In the genomic region with DNA sequence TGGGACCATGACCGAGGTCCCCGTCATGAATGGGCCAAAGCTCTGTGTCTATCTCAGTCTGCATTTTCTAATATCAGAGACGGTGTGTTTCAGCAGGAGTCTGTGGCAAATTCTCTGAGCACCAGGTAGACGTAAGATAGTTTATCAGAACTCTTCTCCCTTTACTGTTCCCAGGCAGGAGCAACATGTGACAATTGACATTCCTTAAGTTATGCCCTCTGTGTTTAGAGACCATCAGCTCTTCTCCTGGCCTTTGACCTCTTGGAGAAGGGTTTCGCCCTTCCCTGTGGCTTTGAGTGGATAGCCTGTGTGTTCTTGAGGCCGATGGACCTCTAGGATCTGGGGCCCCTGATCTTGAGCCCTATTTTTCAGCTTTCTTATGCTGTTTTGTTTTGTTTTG, we compare ENCODE assay signal across 8 mouse cellular contexts. TPM values are rescaled to one million over a fixed set of nuclear protein-coding genes. Genes with fewer than 3 reads are reported as not detected.
A peak's percentile ranks its signal among the peaks of the same experiment; 100 is the strongest.
DNase-seq lines count a peak whose midpoint lies in the region; ATAC-seq and TF ChIP-seq lines count a peak whose summit lies in the region.

No protein-coding gene starts in this region.

- DNase-seq in kidney, adult 2 months: no peak
- no peak for DNase-seq in kidney, postnatal 36 days
- no peak for DNase-seq in cerebellum, adult 18-20 months
- no peak for DNase-seq in gastrocnemius, postnatal 4 days (ENCODE audit: low spot score in 2 of 2)

- no peaks in the 10 kb centered on the region for H3K9me3 ChIP-seq in hindbrain, embryonic 12.5 days (replicated peaks)
- H3K9me3 ChIP-seq in midbrain, embryonic 12.5 days: no peaks in the 10 kb centered on the region

- H3K27ac ChIP-seq in kidney, adult 2 months (ENCODE audit: insufficient read depth, low read depth, low read length): no peak overlapping the region
- no peak overlapping the region for H3K27ac ChIP-seq in bone marrow macrophage, adult 2 months (ENCODE audit: insufficient read depth, low read depth, low read length)
- no peak overlapping the region for H3K27ac ChIP-seq in hindbrain, embryonic 12.5 days
- no peak overlapping the region for H3K27ac ChIP-seq in midbrain, embryonic 12.5 days (replicated peaks)

- H3K4me2 ChIP-seq in hindbrain, embryonic 12.5 days (replicated peaks): peak overlapping the region; percentile 96
- H3K4me2 ChIP-seq in midbrain, embryonic 12.5 days (replicated peaks): peak overlapping the region; percentile 98

- no peak for TF ChIP-seq POLR2A in kidney, adult 2 months (IDR thresholded peaks at IDR 0.05; ENCODE audit: low read depth, low read length)
- TF ChIP-seq POLR2A in bone marrow macrophage, adult 2 months (IDR thresholded peaks at IDR 0.05; ENCODE audit: borderline replicate concordance, low read depth, low read length): no peak

- H3K4me1 ChIP-seq in kidney, adult 2 months (ENCODE audit: control insufficient read depth, insufficient read depth, low read length): peaks cover 11% of the 10 kb centered on the region; the same call in 1 of the 2 replicates
- H3K4me1 ChIP-seq in bone marrow macrophage, adult 2 months (ENCODE audit: control insufficient read depth, insufficient read depth, low read length): peaks cover 10% of the 10 kb centered on the region
- peaks cover 15% of the 10 kb centered on the region for H3K4me1 ChIP-seq in hindbrain, embryonic 12.5 days
- peaks cover 16% of the 10 kb centered on the region for H3K4me1 ChIP-seq in midbrain, embryonic 12.5 days

- WGBS in kidney, adult 2 months: 27% methylated on average over 6 of the region's 6 CpGs
- 57% methylated on average over 6 of the region's 6 CpGs for WGBS in hindbrain, embryonic 12.5 days
- WGBS in midbrain, embryonic 12.5 days: 64% methylated on average over 6 of the region's 6 CpGs

- no peaks in the 10 kb centered on the region for H3K27me3 ChIP-seq in kidney, adult 2 months (replicated peaks; ENCODE audit: control insufficient read depth, insufficient read depth, low read length)
- no peaks in the 10 kb centered on the region for H3K27me3 ChIP-seq in hindbrain, embryonic 12.5 days
- no peaks in the 10 kb centered on the region for H3K27me3 ChIP-seq in midbrain, embryonic 12.5 days

- H3K36me3 ChIP-seq in kidney, adult 2 months (ENCODE audit: control insufficient read depth, insufficient read depth, low read length): peaks cover 1% of the 10 kb centered on the region; the same call in 1 of the 2 replicates
- H3K36me3 ChIP-seq in hindbrain, embryonic 12.5 days: peaks cover 39% of the 10 kb centered on the region
- H3K36me3 ChIP-seq in midbrain, embryonic 12.5 days: peaks cover 40% of the 10 kb centered on the region

- no peak for ATAC-seq in hindbrain, embryonic 12.5 days (ENCODE audit: low FRiP score)
- no peak for ATAC-seq in midbrain, embryonic 12.5 days (ENCODE audit: low FRiP score, low read depth)
- no peak for ATAC-seq in CD4-positive, CD25-positive, alpha-beta regulatory T cell, adult 4 months

- H3K9ac ChIP-seq in hindbrain, embryonic 12.5 days: peak overlapping the region; percentile 97
- peak overlapping the region; percentile 95 for H3K9ac ChIP-seq in midbrain, embryonic 12.5 days (replicated peaks)

- no peak for TF ChIP-seq CTCF in kidney, adult 2 months (conservative IDR thresholded peaks at IDR 0.05; ENCODE audit: insufficient read depth, insufficient read length, low read depth, low read length)
- TF ChIP-seq CTCF in bone marrow macrophage, adult 2 months (IDR thresholded peaks at IDR 0.05; ENCODE audit: low read depth, low read length): no peak

- H3K4me3 ChIP-seq in kidney, adult 2 months (ENCODE audit: insufficient read depth, low read depth, low read length): peak overlapping the region; percentile 65
- H3K4me3 ChIP-seq in bone marrow macrophage, adult 2 months (ENCODE audit: insufficient read depth, low read length): peak overlapping the region; percentile 77
- H3K4me3 ChIP-seq in hindbrain, embryonic 12.5 days: peak overlapping the region; percentile 85
- H3K4me3 ChIP-seq in midbrain, embryonic 12.5 days: peak overlapping the region; percentile 87

RNA-seq across cellular contexts. Expression of a gene that starts 1.1 kb away (rescaled TPM):
- polyA plus RNA-seq in kidney, adult 2 months (2012; rRNA removed): 15.8 and 19.1 TPM in 2 replicates
- 36.2 and 45.2 TPM in 2 replicates for polyA plus RNA-seq in bone marrow macrophage, adult 2 months (2012; ENCODE audit: insufficient read depth, insufficient read length, missing spikeins)
- 95.5 and 99.3 TPM in 2 replicates for polyA plus RNA-seq in hindbrain, embryonic 12.5 days (2016; fragmentation: Nextera tagmentation; extraction: Ambion mirVana)
- polyA plus RNA-seq in midbrain, embryonic 12.5 days (2016; fragmentation: Nextera tagmentation; extraction: Ambion mirVana): 107 and 112 TPM in 2 replicates
- total RNA-seq in gastrocnemius, postnatal 4 days (2021): 10 to 100 TPM; 48.4 to 63.3 TPM
- 10 to 100 TPM; 45.3 to 54.8 TPM for polyA plus RNA-seq in CD4-positive, CD25-positive, alpha-beta regulatory T cell, adult 4 months (2017; shearing (Covaris generic))

RNA-seq across cellular contexts. Expression of a gene that starts 14.0 kb away (rescaled TPM):
- polyA plus RNA-seq in kidney, adult 2 months (2012; rRNA removed): 59.1 and 72.2 TPM in 2 replicates
- 3.5 and 3.9 TPM in 2 replicates for polyA plus RNA-seq in bone marrow macrophage, adult 2 months (2012; ENCODE audit: insufficient read depth, insufficient read length, missing spikeins)
- polyA plus RNA-seq in hindbrain, embryonic 12.5 days (2016; fragmentation: Nextera tagmentation; extraction: Ambion mirVana): 34.7 and 35.6 TPM in 2 replicates
- 40.1 and 40.6 TPM in 2 replicates for polyA plus RNA-seq in midbrain, embryonic 12.5 days (2016; fragmentation: Nextera tagmentation; extraction: Ambion mirVana)
- total RNA-seq in gastrocnemius, postnatal 4 days (2021): 10 to 100 TPM in 1 of 2 experiments, 1 to 10 TPM in 1; 9.8 to 14.2 TPM
- 10 to 100 TPM; 14.2 to 15.9 TPM for polyA plus RNA-seq in CD4-positive, CD25-positive, alpha-beta regulatory T cell, adult 4 months (2017; shearing (Covaris generic))

RNA-seq across cellular contexts. Expression of a gene that starts 15.8 kb away (rescaled TPM):
- 5.7 and 6.0 TPM in 2 replicates for polyA plus RNA-seq in kidney, adult 2 months (2012; rRNA removed)
- 0.88 TPM in 1 of 2 replicates, not detected in the other for polyA plus RNA-seq in bone marrow macrophage, adult 2 months (2012; ENCODE audit: insufficient read depth, insufficient read length, missing spikeins)
- polyA plus RNA-seq in hindbrain, embryonic 12.5 days (2016; fragmentation: Nextera tagmentation; extraction: Ambion mirVana): 3.3 and 3.9 TPM in 2 replicates
- 3.7 and 3.8 TPM in 2 replicates for polyA plus RNA-seq in midbrain, embryonic 12.5 days (2016; fragmentation: Nextera tagmentation; extraction: Ambion mirVana)
- total RNA-seq in gastrocnemius, postnatal 4 days (2021): not detected
- polyA plus RNA-seq in CD4-positive, CD25-positive, alpha-beta regulatory T cell, adult 4 months (2017; shearing (Covaris generic)): 1 to 10 TPM; 8.5 to 9.6 TPM

RNA-seq across cellular contexts. Expression of a gene that starts 35.7 kb away (rescaled TPM):
- polyA plus RNA-seq in kidney, adult 2 months (2012; rRNA removed): 9.6 and 13.5 TPM in 2 replicates
- polyA plus RNA-seq in bone marrow macrophage, adult 2 months (2012; ENCODE audit: insufficient read depth, insufficient read length, missing spikeins): 3.4 and 4.1 TPM in 2 replicates
- 10.8 and 12.2 TPM in 2 replicates for polyA plus RNA-seq in hindbrain, embryonic 12.5 days (2016; fragmentation: Nextera tagmentation; extraction: Ambion mirVana)
- polyA plus RNA-seq in midbrain, embryonic 12.5 days (2016; fragmentation: Nextera tagmentation; extraction: Ambion mirVana): 13.1 and 14.4 TPM in 2 replicates
- total RNA-seq in gastrocnemius, postnatal 4 days (2021): 1 to 10 TPM; 4.9 to 5.2 TPM
- 1 to 10 TPM; 2.2 to 4.5 TPM for polyA plus RNA-seq in CD4-positive, CD25-positive, alpha-beta regulatory T cell, adult 4 months (2017; shearing (Covaris generic))

RNA-seq across cellular contexts. Expression of a gene that starts 35.9 kb away (rescaled TPM):
- polyA plus RNA-seq in kidney, adult 2 months (2012; rRNA removed): 93.5 and 96.0 TPM in 2 replicates
- 29.7 and 36.1 TPM in 2 replicates for polyA plus RNA-seq in bone marrow macrophage, adult 2 months (2012; ENCODE audit: insufficient read depth, insufficient read length, missing spikeins)
- polyA plus RNA-seq in hindbrain, embryonic 12.5 days (2016; fragmentation: Nextera tagmentation; extraction: Ambion mirVana): 95.1 and 103 TPM in 2 replicates
- polyA plus RNA-seq in midbrain, embryonic 12.5 days (2016; fragmentation: Nextera tagmentation; extraction: Ambion mirVana): 93.4 and 96.4 TPM in 2 replicates
- total RNA-seq in gastrocnemius, postnatal 4 days (2021): 100 to 1,000 TPM; 166 to 193 TPM
- polyA plus RNA-seq in CD4-positive, CD25-positive, alpha-beta regulatory T cell, adult 4 months (2017; shearing (Covaris generic)): 1 to 10 TPM; 3.8 to 4.3 TPM
